Mouse (Mus musculus) heart, postnatal 0 days (tissue): Measurements from ENCODE around the gene Slc7a5. TPM values are rescaled to one million over a fixed set of nuclear protein-coding genes. Genes with fewer than 3 reads are reported as not detected.

Experiments used
- ATAC-seq: fragments of 200-750 bp; cut with Nextera tagmentation; 2 replicates; pipeline ENCODE4 v1.8.0; 2017; ENCODE audit warnings: low read depth, moderate number of reproducible peaks, moderate library complexity; ENCODE audit not compliant: insufficient read depth
- DNase-seq: peaks from one replicate; pipeline ENCODE4 v3.0.0-alpha.2; 2016; ENCODE audit warnings: low spot score
- H3K27ac ChIP-seq: fragments of 300-500 bp; sonication (generic); 2 replicates; pipeline ENCODE4 v1.5.1; 2014; ENCODE audit warnings: low read depth, mild to moderate bottlenecking
- H3K27me3 ChIP-seq: fragments of 300-500 bp; sonication (generic); 2 replicates; pipeline ENCODE4 v1.6.1; 2014; ENCODE audit warnings: low read length, mixed read lengths; ENCODE audit not compliant: control insufficient read depth, insufficient read depth
- H3K36me3 ChIP-seq: fragments of 300-500 bp; sonication (generic); replicated peaks from 2 replicates; pipeline ENCODE4 v1.6.1; 2014; ENCODE audit warnings: low read length, mixed read lengths; ENCODE audit not compliant: control insufficient read depth, insufficient read depth
- H3K4me1 ChIP-seq: fragments of 300-500 bp; sonication (generic); 2 replicates; pipeline ENCODE4 v1.6.1; 2014; ENCODE audit warnings: antibody characterized with exemption; ENCODE audit not compliant: control insufficient read depth, insufficient read depth
- H3K4me2 ChIP-seq: fragments of 300-500 bp; sonication (generic); 2 replicates; pipeline ENCODE4 v1.6.1; 2014; ENCODE audit warnings: low read depth, mild to moderate bottlenecking, low read length, moderate library complexity
- H3K4me3 ChIP-seq: fragments of 300-500 bp; sonication (generic); 2 replicates; pipeline ENCODE4 v1.5.1; 2014; ENCODE audit warnings: low read depth, low read length
- H3K9ac ChIP-seq: fragments of 300-500 bp; sonication (generic); replicated peaks from 2 replicates; pipeline ENCODE4 v1.6.1; 2014; ENCODE audit warnings: low read depth, low read length, mixed read lengths
- H3K9me3 ChIP-seq: fragments of 300-500 bp; sonication (generic); replicated peaks from 2 replicates; pipeline ENCODE4 v1.6.1; 2016; ENCODE audit warnings: low read length; ENCODE audit not compliant: control insufficient read depth
- CTCF ChIP-seq: IDR thresholded peaks from 2 replicates; pipeline ENCODE4 v1.5.1; 2016; ENCODE audit warnings: antibody characterized with exemption, control low read depth, low read depth
- EP300 ChIP-seq: IDR thresholded peaks from 2 replicates; pipeline ENCODE4 v1.6.1; 2016; ENCODE audit warnings: antibody characterized with exemption, low read depth
- WGBS: fragments of 180-500 bp; shearing (Covaris S2); extraction: QIAGEN DNeasy Blood & Tissue Kit; methylation state at CpG from one replicate; pipeline ENCODE4 v1.1.7; 2014; 5-methylcytosine and 5-hydroxymethylcytosine counted together
- polyA plus RNA-seq: library from polyadenylated mRNA; unstranded; fragments of >200 nt; fragmentation: Nextera tagmentation; extraction: Ambion mirVana; gene quantifications from 2 replicates; pipeline ENCODE4 v1.2.1, GENCODE M21; 2015
- total RNA-seq: library from RNA; depleted of rRNA; stranded (reverse); fragments of >200 nt; gene quantifications from 2 replicates; pipeline ENCODE4 v1.2.3, GENCODE M21; 2014; ENCODE audit warnings: low replicate concordance

The Slc7a5 gene
- total and polyA plus RNA-seq, 2 experiments from 2014 or later, result 7.1 to 24.7 TPM

DNA sequence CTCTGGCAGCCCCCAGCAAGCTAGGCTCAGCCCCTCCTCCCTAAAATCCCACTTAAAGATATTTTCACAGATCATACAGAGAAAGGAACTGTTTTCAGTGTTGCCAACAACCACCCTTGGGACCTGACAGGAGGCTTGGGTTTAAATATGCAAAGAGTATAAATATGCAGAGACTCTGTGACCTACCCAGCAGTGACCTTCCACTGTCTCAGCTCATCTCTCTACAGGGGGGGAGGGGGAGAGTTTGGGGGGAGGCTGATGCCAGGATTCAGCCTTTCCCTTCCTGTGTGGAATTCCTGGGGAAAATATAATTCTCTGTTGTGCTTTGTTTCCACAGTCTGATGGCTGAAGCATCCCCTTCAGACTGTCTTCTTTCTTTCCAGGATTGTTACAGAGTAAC, 27.4 kb upstream of the Slc7a5 start:
- Histone ChIP-seq H3K9ac (no peak overlapping the region), H3K4me1 (no peaks in the 10 kb centered on the region), H3K4me3 (no peak overlapping the region), H3K27ac (0 out of 2 replicates have a peak overlapping the region, but pooled peaks have one; percentile 11), H3K27me3 (no peaks in the 10 kb centered on the region), H3K36me3 (no peaks in the 10 kb centered on the region), H3K9me3 (no peaks in the 10 kb centered on the region), H3K4me2 (no peak overlapping the region)
- ATAC-seq (no peak), DNase-seq (no peak)
- TF ChIP-seq CTCF (no peak), EP300 (no peak)

GRCm38 (mm10) chr8:121934506-121934905, 27.0 kb upstream of the Slc7a5 start:
- no peak for ATAC-seq
- peak; percentile 60 for DNase-seq
- no peak overlapping the region for H3K4me3 ChIP-seq
- no peaks in the 10 kb centered on the region for H3K27me3 ChIP-seq
- no peaks in the 10 kb centered on the region for H3K4me1 ChIP-seq
- no peaks in the 10 kb centered on the region for H3K36me3 ChIP-seq
- H3K27ac ChIP-seq, result no peak overlapping the region
- TF ChIP-seq EP300 (no peak), CTCF (peak; percentile 65)
- no peak overlapping the region for H3K9ac ChIP-seq
- no peaks in the 10 kb centered on the region for H3K9me3 ChIP-seq
- H3K4me2 ChIP-seq, result no peak overlapping the region
- WGBS, result 32% methylated on average over 4 of the region's 4 CpGs

- Histone ChIP-seq H3K9ac (no peak overlapping the region), H3K4me1 (no peaks in the 10 kb centered on the region), H3K4me3 (no peak overlapping the region), H3K9me3 (no peaks in the 10 kb centered on the region), H3K27ac (no peak overlapping the region), H3K4me2 (no peak overlapping the region), H3K36me3 (no peaks in the 10 kb centered on the region), H3K27me3 (no peaks in the 10 kb centered on the region)
- no peak for DNase-seq
- no peak for ATAC-seq
- TF ChIP-seq CTCF, result no peak
- TF ChIP-seq EP300, result no peak
- 82% methylated on average over 14 of the region's 14 CpGs for WGBS
Observed at GRCm38 (mm10) chr8:121932668-121933520, 25.4 kb upstream of the Slc7a5 start.

DNA sequence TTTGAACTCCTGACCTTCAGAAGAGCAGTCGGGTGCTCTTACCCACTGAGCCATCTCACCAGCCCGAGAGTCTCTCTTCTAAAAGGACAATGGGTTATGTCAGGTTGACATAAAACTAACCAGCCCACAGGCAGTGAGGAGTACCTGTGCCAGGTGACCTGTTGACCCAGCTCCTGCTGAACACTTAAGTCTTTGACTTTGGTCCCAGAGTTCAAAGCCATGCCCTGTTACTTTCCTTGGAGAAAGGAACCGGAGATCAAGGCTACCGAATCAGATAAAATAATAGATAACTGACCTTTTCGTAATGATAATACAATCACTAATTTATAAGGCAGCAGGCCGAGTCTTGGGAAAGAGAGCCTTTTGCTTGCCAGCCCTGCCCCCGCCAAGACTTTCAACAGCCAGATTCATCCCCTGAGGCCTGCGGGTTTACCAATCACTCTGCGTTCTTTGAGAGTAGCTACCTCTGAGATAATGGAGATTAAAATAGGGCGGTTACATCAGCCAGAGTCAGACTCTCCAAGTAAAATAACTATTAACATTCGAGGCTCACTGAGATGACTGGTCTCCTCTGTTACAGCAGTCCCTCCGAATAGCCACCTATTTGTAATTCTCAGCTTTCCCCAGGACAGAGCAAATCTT, 24.7 kb upstream of the Slc7a5 start:
- no peak overlapping the region for H3K4me3 ChIP-seq
- H3K9ac ChIP-seq, result no peak overlapping the region
- no peak overlapping the region for H3K27ac ChIP-seq
- no peak for DNase-seq
- WGBS, result 64% methylated on average over 12 of the region's 12 CpGs
- no peaks in the 10 kb centered on the region for H3K4me1 ChIP-seq
- no peak for ATAC-seq
- H3K27me3 ChIP-seq, result no peaks in the 10 kb centered on the region
- no peaks in the 10 kb centered on the region for H3K9me3 ChIP-seq
- H3K36me3 ChIP-seq, result no peaks in the 10 kb centered on the region
- H3K4me2 ChIP-seq, result no peak overlapping the region
- no peak for TF ChIP-seq EP300
- TF ChIP-seq CTCF, result no peak

- 73% methylated on average over 7 of the region's 7 CpGs for WGBS
- H3K27ac ChIP-seq, result no peak overlapping the region
- H3K4me1 ChIP-seq, result no peaks in the 10 kb centered on the region
- H3K36me3 ChIP-seq, result no peaks in the 10 kb centered on the region
- no peak overlapping the region for H3K4me3 ChIP-seq
- DNase-seq (no peak), ATAC-seq (no peak)
- no peaks in the 10 kb centered on the region for H3K27me3 ChIP-seq
- no peak overlapping the region for H3K4me2 ChIP-seq
- H3K9ac ChIP-seq, result no peak overlapping the region
- TF ChIP-seq CTCF (no peak), EP300 (no peak)
- H3K9me3 ChIP-seq, result no peaks in the 10 kb centered on the region
Observed at GRCm38 (mm10) chr8:121931571-121931970, 24.1 kb upstream of the Slc7a5 start.
